Mouse (Mus musculus): Measurements from ENCODE around the gene Prkag1.

Gene Prkag1

GRCm38 (mm10) chr15:98830736-98831683, at the start of gene Prkag1:
Gene Prkag1 (minus strand): TSS chr15:98831521.
- peak; percentile 98 for DNase-seq

GRCm38 (mm10) chr15:98877331-98877730, 46.0 kb upstream of the Prkag1 start:
- DNase-seq = peak; percentile 69

GRCm38 (mm10) chr15:98871916-98872888, 40.9 kb upstream of the Prkag1 start:
- peak; percentile 93 for DNase-seq

GRCm38 (mm10) chr15:98871070-98871915, 40.0 kb upstream of the Prkag1 start, which contains the start of gene Kmt2d:
Gene Kmt2d (minus strand): TSS chr15:98871204.
- peak; percentile 74 for DNase-seq

GRCm38 (mm10) chr15:98870179-98871069, 39.1 kb upstream of the Prkag1 start:
- DNase-seq = peak; percentile 59

GRCm38 (mm10) chr15:98869342-98870178, 38.2 kb upstream of the Prkag1 start:
- no peak for DNase-seq

GRCm38 (mm10) chr15:98868346-98869063, 37.2 kb upstream of the Prkag1 start:
- no peak for DNase-seq

- DNase-seq = peak; percentile 68
These were observed 36.0 kb upstream of the Prkag1 start for GRCm38 (mm10) chr15:98867321-98867720.

GRCm38 (mm10) chr15:98866501-98866900, 35.2 kb upstream of the Prkag1 start:
- no peak for DNase-seq

GRCm38 (mm10) chr15:98865771-98866170, 34.5 kb upstream of the Prkag1 start:
- DNase-seq = no peak

GRCm38 (mm10) chr15:98864951-98865350, 33.6 kb upstream of the Prkag1 start:
- no peak for DNase-seq

GRCm38 (mm10) chr15:98863451-98863958, 32.2 kb upstream of the Prkag1 start:
- no peak for DNase-seq

GRCm38 (mm10) chr15:98861701-98862410, 30.5 kb upstream of the Prkag1 start:
- peak; percentile 21 for DNase-seq

- DNase-seq = no peak
These were observed 29.6 kb upstream of the Prkag1 start for GRCm38 (mm10) chr15:98860921-98861320.

- DNase-seq = no peak
These were observed 28.2 kb upstream of the Prkag1 start for GRCm38 (mm10) chr15:98859319-98860043.

- no peak for DNase-seq
These were observed 22.9 kb upstream of the Prkag1 start for GRCm38 (mm10) chr15:98854214-98854613.

- peak; percentile 20 for DNase-seq
These were observed 22.0 kb upstream of the Prkag1 start for GRCm38 (mm10) chr15:98853161-98853937.

All from thymus, postnatal 4 days (tissue).